Mouse (Mus musculus) frontal cortex, postnatal 25 days (tissue): ENCODE results near the gene Acsl3.

ENCODE experiments used
- DNase-seq, 2 experiments: peaks; one replicate each; pipeline ENCODE4 v3.0.0; 2022; ENCODE audit warnings: low spot score in 2 of 2

The Acsl3 gene

DNA sequence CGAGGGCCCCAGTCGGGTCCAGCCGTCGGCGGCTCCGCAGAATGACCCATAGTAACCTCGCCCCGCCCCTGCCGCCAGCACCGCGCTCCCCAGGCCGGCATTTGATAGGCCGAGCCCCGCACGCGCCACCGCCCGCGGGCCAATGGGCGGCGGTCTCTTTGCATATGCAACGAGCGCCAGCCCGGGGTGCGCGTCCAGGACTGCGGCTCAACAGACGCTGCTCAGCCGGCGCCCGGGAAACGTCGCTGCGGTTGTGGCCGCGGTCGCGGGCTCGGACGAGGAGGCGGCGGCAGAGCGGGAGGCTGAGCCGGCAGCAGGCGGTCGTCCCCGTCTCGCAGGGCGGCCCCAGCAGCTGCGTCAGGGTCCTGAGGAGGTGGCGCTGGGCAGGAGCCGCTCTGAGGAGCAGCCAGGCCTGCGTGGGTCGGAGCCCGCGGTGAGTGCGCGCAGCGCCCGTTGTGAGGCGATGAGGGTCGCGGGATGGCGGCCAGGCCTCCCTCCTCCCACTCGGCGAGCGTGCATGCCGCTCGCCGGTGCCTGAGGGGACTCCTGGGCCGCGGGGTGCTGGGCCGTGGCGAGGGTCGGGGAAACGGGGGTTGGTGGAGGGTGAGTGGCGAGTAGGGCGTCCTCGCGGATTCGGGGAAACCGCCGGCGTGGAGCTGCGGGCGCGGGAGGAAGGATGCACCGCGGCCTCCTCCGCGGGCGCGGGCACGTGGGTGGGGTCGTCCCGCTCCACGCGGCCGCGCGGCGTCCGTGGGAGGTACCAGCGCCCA is at the start of gene Acsl3, which contains the start of gene Utp14b:
Gene Acsl3, plus strand, starts transcription at position 155 of the 770 bp plus-strand sequence.
Gene Utp14b, plus strand, starts transcription at position 368 of the 770 bp plus-strand sequence.
- peak; percentile 91 to 97 for DNase-seq

GRCm38 (mm10) chr1:78609134-78609907 is 48.3 kb upstream of the Acsl3 start:
- no peak for DNase-seq

DNA sequence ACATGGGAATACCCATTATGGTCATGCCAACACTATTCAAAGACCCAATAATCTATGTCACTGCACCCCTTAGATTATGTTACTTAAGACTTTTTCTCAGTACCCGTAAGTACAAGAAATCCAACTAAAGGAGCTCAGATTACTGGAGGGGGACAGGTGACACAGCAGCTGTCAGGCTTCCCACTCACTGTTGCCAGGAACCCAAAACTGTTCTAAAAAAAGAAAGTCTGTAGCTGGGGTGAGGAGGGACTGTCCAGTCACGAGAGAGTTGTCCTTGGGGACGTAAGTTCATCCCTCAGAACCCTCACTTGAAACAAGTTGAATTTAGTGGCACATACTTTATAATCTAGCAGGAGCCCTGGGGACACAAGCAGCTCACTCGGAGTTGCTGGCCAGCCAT is 46.6 kb upstream of the Acsl3 start:
- no peak for DNase-seq

DNA sequence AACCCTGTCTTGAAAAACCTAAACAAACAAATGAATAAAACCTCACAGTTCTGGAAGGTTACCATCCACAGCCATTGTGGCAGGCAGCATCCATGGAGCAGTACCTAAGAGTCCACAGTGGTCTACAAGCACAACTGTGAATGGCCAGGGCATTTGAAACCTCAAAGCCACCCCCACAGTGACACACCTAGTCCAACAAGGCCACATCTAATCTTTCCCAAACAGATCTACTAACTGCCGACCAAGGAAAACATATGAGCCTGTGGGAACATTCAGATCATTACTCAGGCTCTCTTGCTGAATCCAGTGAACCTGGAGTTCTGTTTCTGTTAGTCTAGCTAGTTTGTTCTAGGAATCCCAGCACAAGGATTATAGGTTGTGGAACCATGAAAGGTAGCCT is 44.7 kb upstream of the Acsl3 start:
- no peak for DNase-seq

- DNase-seq, result no peak
These were observed 33.3 kb upstream of the Acsl3 start for GRCm38 (mm10) chr1:78624352-78624751.

DNA sequence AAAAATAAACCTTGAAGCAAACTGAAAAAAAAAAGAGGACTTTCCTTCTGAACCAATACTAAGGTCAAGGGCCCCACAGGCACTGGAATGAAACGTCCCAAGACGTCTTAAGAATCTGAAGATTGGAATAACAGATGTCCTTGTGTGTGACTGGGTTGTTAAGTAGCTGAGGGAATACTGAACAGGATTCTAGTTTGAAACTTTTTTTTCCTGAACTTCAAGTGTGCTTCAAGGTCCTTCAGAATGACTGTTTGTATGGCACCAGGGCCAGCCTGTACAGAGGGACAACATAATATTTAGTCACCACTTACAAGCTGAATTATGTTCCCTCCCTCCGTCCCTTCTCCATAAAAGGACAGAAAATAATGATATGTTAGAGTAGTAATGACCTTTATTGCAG is 23.1 kb upstream of the Acsl3 start:
- DNase-seq, result no peak

GRCm38 (mm10) chr1:78640871-78641270 is 16.8 kb upstream of the Acsl3 start:
- no peak for DNase-seq

DNA sequence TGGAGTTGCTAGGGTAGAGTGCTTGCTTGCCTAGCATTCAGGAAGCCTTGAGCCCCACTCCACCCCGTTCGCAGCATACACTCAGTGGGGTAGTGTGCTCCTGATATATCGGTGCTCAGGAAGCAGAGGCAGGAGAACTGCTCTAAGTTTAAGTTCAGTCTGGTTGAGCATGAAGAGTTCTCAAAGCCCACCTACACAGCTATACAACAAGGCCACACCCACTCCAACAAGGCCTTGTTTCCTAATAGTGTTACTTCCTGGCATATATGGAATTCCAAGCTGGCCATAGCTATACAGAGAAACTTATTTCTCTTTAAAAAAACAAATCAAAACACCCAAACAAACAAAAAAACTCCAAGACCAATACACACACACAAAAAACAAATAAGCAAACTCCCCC is 15.8 kb upstream of the Acsl3 start:
- no peak for DNase-seq

DNA sequence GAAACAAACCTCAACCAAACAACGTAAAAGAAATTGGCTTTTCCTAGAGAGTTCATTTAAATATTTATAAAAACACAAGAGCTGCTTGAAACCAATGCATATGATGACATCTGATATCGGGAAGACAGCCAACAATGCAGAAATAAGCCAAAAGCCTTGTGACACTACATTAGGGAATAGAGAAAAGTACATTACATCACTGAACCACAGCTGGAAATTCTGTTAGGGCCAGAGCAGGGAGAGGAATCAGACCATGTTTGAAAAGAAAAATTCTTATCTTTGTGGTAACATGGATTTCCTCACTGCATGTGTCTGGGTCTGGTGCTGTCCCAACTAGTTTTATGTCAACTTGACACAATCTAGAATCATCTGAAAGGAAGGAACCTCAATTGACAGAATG is 15.4 kb upstream of the Acsl3 start:
- DNase-seq, result no peak

DNA sequence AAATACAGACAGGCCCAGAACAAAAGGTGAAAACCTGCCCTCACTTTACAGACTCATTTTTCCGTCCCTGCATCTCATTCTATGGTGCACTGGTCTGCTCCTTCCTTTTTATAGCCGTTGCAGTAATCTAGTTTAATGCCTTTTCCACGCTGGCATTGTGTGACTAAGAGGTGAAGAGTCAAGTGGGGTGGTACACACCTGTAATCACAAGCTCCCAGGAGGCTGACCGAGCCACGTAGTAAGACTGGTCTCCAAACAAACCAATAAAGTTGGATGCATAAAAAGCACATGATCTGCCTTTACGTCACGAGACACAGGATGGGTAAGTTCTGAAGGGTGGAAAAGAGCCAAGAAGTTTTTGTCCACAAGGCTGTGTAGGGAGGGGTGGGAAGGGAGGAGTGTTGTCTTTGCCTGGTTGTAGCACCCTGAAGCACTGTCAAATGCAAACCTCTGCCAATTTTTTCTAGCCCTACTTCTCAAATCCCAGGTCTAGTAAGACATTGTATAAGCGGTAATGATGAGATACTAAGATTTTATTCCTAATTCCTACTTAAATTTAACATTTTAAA is 10.2 kb upstream of the Acsl3 start:
- DNase-seq, result no peak

- no peak for DNase-seq
These were observed 8.2 kb upstream of the Acsl3 start for GRCm38 (mm10) chr1:78649269-78650061.

- no peak for DNase-seq
These were observed 1.2 kb upstream of the Acsl3 start for GRCm38 (mm10) chr1:78656472-78656871.

DNA sequence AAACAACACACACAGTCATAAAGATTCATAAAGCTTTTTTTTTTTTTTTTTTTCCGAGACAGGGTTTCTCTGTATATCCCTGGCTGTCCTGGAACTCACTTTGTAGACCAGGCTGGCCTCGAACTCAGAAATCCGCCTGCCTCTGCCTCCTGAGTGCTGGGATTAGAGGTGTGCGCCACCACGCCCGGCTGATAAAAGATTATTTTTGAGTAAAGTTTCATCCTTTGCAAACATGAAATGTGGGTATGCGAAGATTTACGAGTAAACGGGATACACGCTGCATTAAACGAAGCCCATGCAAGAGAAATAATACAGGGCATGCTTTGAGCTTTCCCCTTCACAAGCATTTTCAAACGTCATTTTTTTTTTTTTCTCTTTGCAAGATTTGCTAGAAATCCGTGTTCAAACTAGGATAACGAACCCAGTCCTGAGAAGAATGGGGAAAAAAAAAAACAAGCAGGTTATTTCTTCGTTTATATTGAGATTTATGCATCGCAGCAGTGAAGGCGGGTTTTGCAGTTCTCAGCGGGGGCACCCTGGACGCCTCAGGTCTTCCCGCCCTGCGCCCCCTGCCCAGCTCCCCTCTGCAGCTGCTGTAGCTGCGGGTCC is 500 bp upstream of the Acsl3 start:
- no peak for DNase-seq

GRCm38 (mm10) chr1:78658441-78659269 is 1.0 kb downstream of the Acsl3 start:
- DNase-seq, result no peak

DNA sequence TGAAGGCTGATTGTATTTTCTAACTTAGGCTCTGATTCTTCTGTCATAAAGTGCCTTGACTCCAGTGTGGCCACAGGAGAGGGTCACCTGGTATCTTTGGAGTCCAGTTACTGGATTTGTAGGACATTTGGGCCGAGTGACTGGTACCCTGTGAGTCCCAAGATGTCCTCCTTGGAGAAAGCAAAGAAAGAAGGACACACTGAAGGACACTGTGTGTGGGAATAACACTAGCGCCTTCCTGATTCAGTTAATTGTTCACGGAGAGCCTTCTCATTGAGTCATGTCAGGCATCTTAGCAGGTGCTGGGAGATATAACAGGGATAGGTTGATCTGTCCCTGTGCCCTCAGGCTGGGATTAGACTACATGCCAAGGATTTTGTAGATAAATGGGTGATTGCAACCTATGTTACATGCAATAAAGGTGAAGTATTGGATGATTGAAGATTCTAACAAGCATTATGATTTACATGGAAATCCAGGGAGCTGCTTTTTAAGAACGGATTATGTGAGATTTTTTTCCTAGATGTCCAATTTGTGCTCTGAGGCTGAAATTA is 1.7 kb downstream of the Acsl3 start:
- DNase-seq, result no peak

GRCm38 (mm10) chr1:78664326-78664725 is 6.7 kb downstream of the Acsl3 start:
- DNase-seq, result no peak

- no peak for DNase-seq
These were observed 8.4 kb downstream of the Acsl3 start for GRCm38 (mm10) chr1:78665954-78666499.

DNA sequence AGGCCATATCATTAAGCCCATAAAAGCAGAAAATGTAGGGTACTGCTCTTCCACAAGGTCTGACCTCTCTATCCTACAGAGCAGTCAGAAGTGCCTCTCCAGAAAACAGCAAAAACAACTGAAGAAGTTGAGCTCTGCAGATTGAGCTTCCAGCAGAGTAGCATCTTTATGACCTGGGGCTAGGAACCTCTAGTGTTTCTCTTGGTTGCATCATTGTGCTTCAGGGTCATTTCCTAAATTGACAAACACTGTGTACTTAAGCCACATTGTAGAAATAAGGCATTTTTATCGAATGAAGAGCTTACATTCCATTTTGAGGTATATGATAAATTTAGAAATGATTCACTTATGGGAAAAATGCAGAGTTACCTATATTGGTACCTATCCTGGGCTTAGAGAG is 9.0 kb downstream of the Acsl3 start:
- DNase-seq, result no peak

DNA sequence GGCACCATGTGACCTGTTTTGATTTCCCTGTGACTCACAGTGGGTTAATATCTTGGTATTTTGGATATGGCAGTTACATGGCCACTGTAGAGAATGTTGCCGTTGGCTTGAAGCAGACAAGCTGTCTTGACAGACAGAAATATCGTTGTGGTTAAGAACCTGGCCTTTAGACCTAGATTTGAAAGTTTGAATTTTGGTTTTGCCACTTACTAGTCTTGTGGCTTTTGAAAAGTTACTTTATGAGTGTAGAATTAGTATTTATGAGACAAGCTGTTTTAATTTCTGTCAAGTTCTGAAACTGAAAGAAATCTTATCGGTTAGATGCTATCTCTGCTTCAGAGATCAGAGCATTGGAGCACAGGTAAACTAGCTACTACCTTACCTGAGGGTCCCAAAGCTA is 24.7 kb downstream of the Acsl3 start:
- DNase-seq, result no peak

- DNase-seq, result no peak
These were observed 26.5 kb downstream of the Acsl3 start for GRCm38 (mm10) chr1:78684128-78684527.
